Mouse (Mus musculus) G1E-ER4 (cell line): ENCODE data around the gene Yif1b. TPM values are rescaled to one million over a fixed set of nuclear protein-coding genes. Genes with fewer than 3 reads are reported as not detected.

Experiments used
- GATA1 ChIP-seq: IDR thresholded peaks from one replicate; pipeline ENCODE4 v1.8.0; 2012; ENCODE audit warnings: low read length, inconsistent platforms
- polyA plus RNA-seq: library from polyadenylated mRNA; stranded (reverse); fragments of >175 nt; gene quantifications from 2 replicates; pipeline ENCODE4 v1.2.3, GENCODE M21; 2012

The Yif1b gene
- polyA plus RNA-seq, 1 experiment = 342 TPM

- no peak for TF ChIP-seq GATA1
Observed at GRCm38 (mm10) chr7:29290691-29291485, 52.8 kb downstream of the Yif1b start.

GRCm38 (mm10) chr7:29291616-29292457 lies 53.7 kb downstream of the Yif1b start:
- TF ChIP-seq GATA1 = no peak

GRCm38 (mm10) chr7:29292458-29293098 lies 54.4 kb downstream of the Yif1b start:
- TF ChIP-seq GATA1 = no peak

- no peak for TF ChIP-seq GATA1
Observed at GRCm38 (mm10) chr7:29293131-29294065, 55.3 kb downstream of the Yif1b start.

- no peak for TF ChIP-seq GATA1
Observed at GRCm38 (mm10) chr7:29294111-29294761, 56.1 kb downstream of the Yif1b start.

- no peak for TF ChIP-seq GATA1
Observed at GRCm38 (mm10) chr7:29295861-29296647, 57.9 kb downstream of the Yif1b start.

GRCm38 (mm10) chr7:29296998-29297397 lies 58.9 kb downstream of the Yif1b start:
- TF ChIP-seq GATA1 = no peak

Other genes with a start within 250 kb of the Yif1b start
- gene Ryr1, start 113.2 kb upstream of the Yif1b start, polyA plus RNA-seq = 0.02 TPM in 1 of 2 replicates, not detected in the other
- 1.8 and 1.9 TPM in 2 replicates for gene Rasgrp4, start 103.5 kb upstream of the Yif1b start, polyA plus RNA-seq
- 75.9 and 77.6 TPM in 2 replicates for gene Fam98c, start 82.1 kb upstream of the Yif1b start, polyA plus RNA-seq
- gene Ggn, start 68.1 kb upstream of the Yif1b start, polyA plus RNA-seq = 0.17 and 0.27 TPM in 2 replicates
- 0.72 and 1.1 TPM in 2 replicates for gene Spred3, start 67.9 kb upstream of the Yif1b start, polyA plus RNA-seq
- 131 and 197 TPM in 2 replicates for gene Psmd8, start 57.6 kb upstream of the Yif1b start, polyA plus RNA-seq
- gene Catsperg1, start 24.3 kb upstream of the Yif1b start, polyA plus RNA-seq = not detected in 2 replicates
- not detected in 2 replicates for gene Kcnk6, start 5.8 kb upstream of the Yif1b start, polyA plus RNA-seq
- gene 2200002D01Rik, start 10.1 kb downstream of the Yif1b start, polyA plus RNA-seq = 0.05 TPM in 1 of 2 replicates, not detected in the other
- 86.4 and 112 TPM in 2 replicates for gene Spint2, start 43.6 kb downstream of the Yif1b start, polyA plus RNA-seq
- 0.18 and 0.19 TPM in 2 replicates for gene Ppp1r14a, start 51.0 kb downstream of the Yif1b start, polyA plus RNA-seq
- 65.2 and 76.7 TPM in 2 replicates for gene Dpf1, start 65.6 kb downstream of the Yif1b start, polyA plus RNA-seq